Mouse (Mus musculus) heart, adult 2 months (tissue): Measurements from ENCODE around the gene Lpxn.

ENCODE experiments used
- CTCF ChIP-seq: fragments of 200-600 bp; IDR thresholded peaks from 2 replicates; pipeline ENCODE4 v1.8.1; 2022; ENCODE audit warnings: antibody characterized with exemption, mild to moderate bottlenecking, moderate library complexity
- EP300 ChIP-seq: fragments of 200-500 bp; IDR thresholded peaks from 2 replicates; pipeline ENCODE4 v1.6.1; 2011; ENCODE audit warnings: low read depth, low read length, control low read depth; ENCODE audit not compliant: insufficient read depth

- no peak for TF ChIP-seq CTCF
- TF ChIP-seq EP300, result no peak
Measured at GRCm38 (mm10) chr19:12833625-12834024, 37.6 kb downstream of the Lpxn start.
